Mouse (Mus musculus) megakaryocyte, embryonic 14.5 days (primary cell): Measurements from ENCODE around the gene Lep.

ENCODE experiments used
- FLI1 ChIP-seq: IDR thresholded peaks from 2 replicates; pipeline ENCODE4 v1.6.1; 2012; ENCODE audit warnings: low read length, inconsistent platforms, mixed read lengths
- GATA1 ChIP-seq: IDR thresholded peaks from 3 replicates; pipeline ENCODE4 v1.6.1; 2012; ENCODE audit warnings: mixed read lengths, low read length, inconsistent platforms, borderline replicate concordance

GRCm38 (mm10) chr6:29119990-29120389 lies 60.0 kb downstream of the Lep start:
- TF ChIP-seq GATA1, result no peak
- no peak for TF ChIP-seq FLI1
